Mouse (Mus musculus) midbrain, postnatal 0 days (tissue): ENCODE measurements around the gene Map7d1. TPM values are rescaled to one million over a fixed set of nuclear protein-coding genes. Genes with fewer than 3 reads are reported as not detected.
A peak's percentile ranks its signal among the peaks of the same experiment; 100 is the strongest.

Experiments
- ATAC-seq: fragments of 200-750 bp; cut with Nextera tagmentation; 2 replicates; pipeline ENCODE4 v1.8.0; 2017; ENCODE audit warnings: moderate number of reproducible peaks, mild to moderate bottlenecking, moderate TSS enrichment, moderate library complexity; ENCODE audit not compliant: low FRiP score
- DNase-seq: peaks from one replicate; pipeline ENCODE4 v3.0.0-alpha.2; 2015; ENCODE audit warnings: low spot score
- H3K27ac ChIP-seq: fragments of 300-500 bp; sonication (generic); 2 replicates; pipeline ENCODE4 v1.5.1; 2014; ENCODE audit warnings: low read depth, mild to moderate bottlenecking, low read length, mixed read lengths
- H3K27me3 ChIP-seq: fragments of 300-500 bp; sonication (generic); 2 replicates; pipeline ENCODE4 v1.6.1; 2014; ENCODE audit warnings: low read length, control low read depth, mixed read lengths; ENCODE audit not compliant: insufficient read depth
- H3K36me3 ChIP-seq: fragments of 300-500 bp; sonication (generic); 2 replicates; pipeline ENCODE4 v1.6.1; 2014; ENCODE audit warnings: low read length, control low read depth, mixed read lengths; ENCODE audit not compliant: insufficient read depth
- H3K4me1 ChIP-seq: fragments of 300-500 bp; sonication (generic); 2 replicates; pipeline ENCODE4 v1.6.1; 2014; ENCODE audit warnings: mild to moderate bottlenecking, control low read depth, antibody characterized with exemption, low read length, mixed read lengths; ENCODE audit not compliant: insufficient read depth
- H3K4me2 ChIP-seq: fragments of 300-500 bp; sonication (generic); 2 replicates; pipeline ENCODE4 v1.6.1; 2014; ENCODE audit warnings: low read depth, mild to moderate bottlenecking, low read length, mixed read lengths; ENCODE audit not compliant: poor library complexity, severe bottlenecking
- H3K4me3 ChIP-seq: fragments of 300-500 bp; sonication (generic); 2 replicates; pipeline ENCODE4 v1.5.1; 2014; ENCODE audit warnings: low read depth, mild to moderate bottlenecking, low read length, moderate library complexity
- H3K9ac ChIP-seq: fragments of 300-500 bp; sonication (generic); replicated peaks from 2 replicates; pipeline ENCODE4 v1.6.1; 2014; ENCODE audit warnings: mild to moderate bottlenecking, low read length, moderate library complexity, mixed read lengths; ENCODE audit not compliant: poor library complexity, severe bottlenecking
- H3K9me3 ChIP-seq: fragments of 300-500 bp; sonication (generic); 2 replicates; pipeline ENCODE4 v1.6.1; 2016; ENCODE audit warnings: low read length, control low read depth
- CTCF ChIP-seq: IDR thresholded peaks from 2 replicates; pipeline ENCODE4 v1.5.1; 2016; ENCODE audit warnings: antibody characterized with exemption, mild to moderate bottlenecking
- WGBS: fragments of 180-500 bp; shearing (Covaris S2); extraction: QIAGEN DNeasy Blood & Tissue Kit; methylation state at CpG from one replicate; pipeline ENCODE4 v1.1.7; 2014; 5-methylcytosine and 5-hydroxymethylcytosine counted together
- polyA plus RNA-seq: library from polyadenylated mRNA; unstranded; fragments of >200 nt; fragmentation: Nextera tagmentation; extraction: Ambion mirVana; gene quantifications from 2 replicates; pipeline ENCODE4 v1.2.1, GENCODE M21; 2015
- total RNA-seq: library from RNA; depleted of rRNA; stranded (reverse); fragments of >200 nt; gene quantifications from 2 replicates; pipeline ENCODE4 v1.2.3, GENCODE M21; 2014

Map7d1 gene
- total and polyA plus RNA-seq, 2 experiments from 2014 or later = 61.2 to 124 TPM

GRCm38 (mm10) chr4:126296617-126297101, 40.5 kb upstream of the Map7d1 start:
- H3K4me2 ChIP-seq = peak overlapping the region; percentile 56
- DNase-seq = peak; percentile 40
- peaks cover 39% of the 10 kb centered on the region for H3K27me3 ChIP-seq
- TF ChIP-seq CTCF = peak; percentile 20; the same call in 1 of the 2 replicates
- H3K9me3 ChIP-seq = no peaks in the 10 kb centered on the region
- peak overlapping the region; percentile 29 for H3K4me3 ChIP-seq
- ATAC-seq = 0 out of 2 replicates have a peak, but pooled peaks have one; percentile 25
- WGBS = 2% methylated on average over 34 of the region's 34 CpGs
- H3K27ac ChIP-seq = no peak overlapping the region
- H3K36me3 ChIP-seq = no peaks in the 10 kb centered on the region
- H3K9ac ChIP-seq = peak overlapping the region; percentile 55
- H3K4me1 ChIP-seq = peaks cover 12% of the 10 kb centered on the region; the same call in 1 of the 2 replicates

- Histone ChIP-seq H3K9ac (no peak overlapping the region), H3K4me3 (no peak overlapping the region), H3K27me3 (peaks cover 33% of the 10 kb centered on the region), H3K9me3 (no peaks in the 10 kb centered on the region), H3K4me1 (peaks cover 6% of the 10 kb centered on the region; the same call in 1 of the 2 replicates), H3K27ac (no peak overlapping the region), H3K36me3 (no peaks in the 10 kb centered on the region), H3K4me2 (no peak overlapping the region)
- ATAC-seq = no peak
- no peak for DNase-seq
- WGBS = 45% methylated on average over 4 of the region's 4 CpGs
- no peak for TF ChIP-seq CTCF
These were observed 39.8 kb upstream of the Map7d1 start for GRCm38 (mm10) chr4:126295937-126296336.

- H3K27me3 ChIP-seq = peaks cover 26% of the 10 kb centered on the region
- ATAC-seq (no peak), DNase-seq (no peak)
- no peaks in the 10 kb centered on the region for H3K9me3 ChIP-seq
- WGBS = 74% methylated on average over 6 of the region's 6 CpGs
- no peaks in the 10 kb centered on the region for H3K36me3 ChIP-seq
- H3K9ac ChIP-seq = no peak overlapping the region
- no peak overlapping the region for H3K4me2 ChIP-seq
- TF ChIP-seq CTCF = no peak
- H3K4me1 ChIP-seq = 0 out of 2 replicates have a peak, but pooled peaks cover 4% of the 10 kb centered on the region
- no peak overlapping the region for H3K27ac ChIP-seq
- H3K4me3 ChIP-seq = no peak overlapping the region
These were observed 39.0 kb upstream of the Map7d1 start for GRCm38 (mm10) chr4:126295152-126295551.

- WGBS = 29% methylated on average over 13 of the region's 13 CpGs
These were observed 35.1 kb upstream of the Map7d1 start for GRCm38 (mm10) chr4:126291196-126291595.

GRCm38 (mm10) chr4:126290314-126290713, 34.2 kb upstream of the Map7d1 start:
- Histone ChIP-seq H3K36me3 (no peaks in the 10 kb centered on the region), H3K4me1 (no peaks in the 10 kb centered on the region), H3K4me3 (no peak overlapping the region), H3K27ac (no peak overlapping the region), H3K9me3 (no peaks in the 10 kb centered on the region), H3K4me2 (no peak overlapping the region), H3K9ac (no peak overlapping the region), H3K27me3 (peaks cover 27% of the 10 kb centered on the region)
- TF ChIP-seq CTCF = no peak
- 82% methylated on average over 8 of the region's 8 CpGs for WGBS
- DNase-seq = no peak
- ATAC-seq = no peak

More at GRCm38 (mm10) chr4:126291196-126291595, 35.1 kb upstream of the Map7d1 start:
- Histone ChIP-seq H3K4me2 (no peak overlapping the region), H3K27me3 (peaks cover 28% of the 10 kb centered on the region), H3K27ac (no peak overlapping the region), H3K4me3 (no peak overlapping the region), H3K9ac (no peak overlapping the region), H3K36me3 (no peaks in the 10 kb centered on the region), H3K9me3 (no peaks in the 10 kb centered on the region), H3K4me1 (no peaks in the 10 kb centered on the region)
- DNase-seq (no peak), ATAC-seq (no peak)
- TF ChIP-seq CTCF = no peak

GRCm38 (mm10) chr4:126288085-126288666, 32.0 kb upstream of the Map7d1 start:
- Histone ChIP-seq H3K27me3 (peaks cover 27% of the 10 kb centered on the region), H3K4me2 (no peak overlapping the region), H3K9me3 (no peaks in the 10 kb centered on the region), H3K9ac (no peak overlapping the region), H3K4me3 (no peak overlapping the region), H3K4me1 (no peaks in the 10 kb centered on the region), H3K27ac (no peak overlapping the region), H3K36me3 (no peaks in the 10 kb centered on the region)
- WGBS = 34% methylated on average over 17 of the region's 17 CpGs
- no peak for TF ChIP-seq CTCF
- ATAC-seq (no peak), DNase-seq (no peak)
